Mouse (Mus musculus) liver, embryonic 16.5 days (tissue): ENCODE data around the gene Trank1. TPM values are rescaled to one million over a fixed set of nuclear protein-coding genes. Genes with fewer than 3 reads are reported as not detected.

Source experiments
- ATAC-seq: fragments of 200-750 bp; cut with Nextera tagmentation; 2 replicates; pipeline ENCODE4 v1.8.0; 2017; ENCODE audit warnings: low read depth, mild to moderate bottlenecking, moderate number of reproducible peaks, moderate library complexity
- H3K27ac ChIP-seq: fragments of 300-500 bp; sonication (generic); 2 replicates; pipeline ENCODE4 v1.5.1; 2014; ENCODE audit warnings: mild to moderate bottlenecking, low read length
- H3K27me3 ChIP-seq: fragments of 300-500 bp; sonication (generic); 2 replicates; pipeline ENCODE4 v1.6.1; 2014; ENCODE audit warnings: low read depth, low read length, mixed read lengths; ENCODE audit not compliant: control insufficient read depth, insufficient read depth
- H3K36me3 ChIP-seq: fragments of 300-500 bp; sonication (generic); 2 replicates; pipeline ENCODE4 v1.6.1; 2014; ENCODE audit warnings: mild to moderate bottlenecking; ENCODE audit not compliant: control insufficient read depth, insufficient read depth
- H3K4me1 ChIP-seq: fragments of 300-500 bp; sonication (generic); 2 replicates; pipeline ENCODE4 v1.6.1; 2014; ENCODE audit warnings: low read depth, low read length, mixed read lengths; ENCODE audit not compliant: control insufficient read depth
- H3K4me2 ChIP-seq: fragments of 300-500 bp; sonication (generic); 2 replicates; pipeline ENCODE4 v1.6.1; 2014; ENCODE audit warnings: low read depth, low read length, mixed read lengths
- H3K4me3 ChIP-seq: fragments of 300-500 bp; sonication (generic); 2 replicates; pipeline ENCODE4 v1.5.1; 2014; ENCODE audit warnings: low read depth, mild to moderate bottlenecking, low read length
- H3K9ac ChIP-seq: fragments of 300-500 bp; sonication (generic); 2 replicates; pipeline ENCODE4 v1.6.1; 2014; ENCODE audit warnings: low read depth, low read length
- H3K9me3 ChIP-seq: fragments of 300-500 bp; sonication (generic); replicated peaks from 2 replicates; pipeline ENCODE4 v1.6.1; 2016; ENCODE audit warnings: low read length; ENCODE audit not compliant: control insufficient read depth
- WGBS: fragments of 180-500 bp; shearing (Covaris S2); extraction: QIAGEN DNeasy Blood & Tissue Kit; methylation state at CpG from one replicate; pipeline ENCODE4 v1.1.7; 2014; ENCODE audit not compliant: insufficient replicate concordance; 5-methylcytosine and 5-hydroxymethylcytosine counted together
- polyA plus RNA-seq: library from polyadenylated mRNA; unstranded; fragments of >200 nt; fragmentation: Nextera tagmentation; extraction: Ambion mirVana; gene quantifications from 2 replicates; pipeline ENCODE4 v1.2.1, GENCODE M21; 2015

The Trank1 gene
- 0.02 TPM in 1 of 2 replicates, not detected in the other for polyA plus RNA-seq

GRCm38 (mm10) chr9:111311031-111311842, at the start of gene Trank1:
Gene Trank1, plus strand, starts transcription at chr9:111311739.
- H3K4me3 ChIP-seq = peak within 1 kb of the TSS; percentile 46
- 0 out of 2 replicates have a peak, but pooled peaks have one; percentile 13 for ATAC-seq
- no peaks in the 10 kb centered on the region for H3K36me3 ChIP-seq
- H3K27me3 ChIP-seq = peaks cover 50% of the 10 kb centered on the region
- H3K4me1 ChIP-seq = no peaks in the 10 kb centered on the region; the same call in none of the 2 replicates
- no peak within 1 kb of the TSS for H3K9ac ChIP-seq
- H3K27ac ChIP-seq = no peak within 1 kb of the TSS
- 11% methylated on average over 70 of the region's 72 CpGs for WGBS
- H3K4me2 ChIP-seq = peak within 1 kb of the TSS; percentile 50
- H3K9me3 ChIP-seq = peaks cover 2% of the 10 kb centered on the region; the same call in 1 of the 2 replicates

GRCm38 (mm10) chr9:111267998-111268397, 43.5 kb upstream of the Trank1 start:
- peaks cover 10% of the 10 kb centered on the region for H3K4me1 ChIP-seq
- H3K36me3 ChIP-seq = peaks cover 20% of the 10 kb centered on the region
- no peak overlapping the region for H3K9ac ChIP-seq
- no peak overlapping the region for H3K4me3 ChIP-seq
- H3K4me2 ChIP-seq = no peak overlapping the region
- H3K27me3 ChIP-seq = no peaks in the 10 kb centered on the region
- WGBS = 91% methylated on average over 2 of the region's 2 CpGs
- H3K9me3 ChIP-seq = no peaks in the 10 kb centered on the region
- no peak for ATAC-seq
- H3K27ac ChIP-seq = no peak overlapping the region

DNA sequence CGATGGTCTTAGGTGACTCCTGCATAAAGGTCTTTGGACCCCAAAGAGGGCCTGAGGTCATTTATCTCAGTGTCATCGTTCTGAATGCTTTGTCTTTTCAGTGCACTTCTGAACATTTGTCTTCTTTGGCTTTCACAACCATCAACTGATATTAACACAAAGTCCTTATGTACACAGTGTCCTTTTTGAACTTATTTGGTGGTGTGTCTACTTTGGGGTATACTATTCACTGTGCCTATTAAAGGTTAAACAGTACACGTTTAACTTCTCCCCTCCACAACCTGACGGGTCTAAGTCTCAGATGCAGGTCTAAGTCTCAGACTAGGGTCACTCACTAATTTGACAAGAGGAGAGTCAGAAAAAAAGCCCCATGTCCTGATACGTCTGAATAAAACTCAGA, 40.9 kb upstream of the Trank1 start:
- H3K27me3 ChIP-seq = no peaks in the 10 kb centered on the region
- peaks cover 3% of the 10 kb centered on the region; the same call in 1 of the 2 replicates for H3K36me3 ChIP-seq
- H3K4me1 ChIP-seq = peaks cover 24% of the 10 kb centered on the region
- peak overlapping the region; percentile 95 for H3K9ac ChIP-seq
- peak overlapping the region; percentile 93 for H3K4me3 ChIP-seq
- 9% methylated on average over 5 of the region's 5 CpGs for WGBS
- no peaks in the 10 kb centered on the region for H3K9me3 ChIP-seq
- no peak for ATAC-seq
- H3K4me2 ChIP-seq = peak overlapping the region; percentile 65
- H3K27ac ChIP-seq = peak overlapping the region; percentile 93

DNA sequence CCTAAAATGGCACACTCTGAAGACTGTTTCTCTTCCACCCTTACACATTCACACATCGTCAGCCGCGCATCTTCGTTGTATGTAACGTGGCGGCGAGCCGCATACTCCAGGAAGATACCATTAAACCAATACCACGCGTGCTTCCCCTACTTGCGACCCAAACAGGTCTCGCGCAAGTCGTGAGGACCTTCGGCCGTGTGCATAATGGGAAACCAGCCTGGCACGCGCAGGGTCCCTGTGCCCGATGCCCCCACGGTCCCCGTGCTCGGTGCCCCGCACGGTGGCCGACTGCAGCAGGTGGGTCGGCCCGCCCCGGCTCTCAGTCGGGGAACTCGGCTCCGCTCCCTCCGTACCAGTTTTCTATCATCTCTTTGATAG, 40.5 kb upstream of the Trank1 start:
- H3K9me3 ChIP-seq = no peaks in the 10 kb centered on the region
- peak overlapping the region; percentile 65 for H3K4me2 ChIP-seq
- no peaks in the 10 kb centered on the region for H3K27me3 ChIP-seq
- WGBS = under 1% methylated on average over 32 of the region's 32 CpGs
- ATAC-seq = peak; percentile 7
- peaks cover 24% of the 10 kb centered on the region for H3K4me1 ChIP-seq
- H3K36me3 ChIP-seq = peaks cover 3% of the 10 kb centered on the region; the same call in 1 of the 2 replicates
- peak overlapping the region; percentile 95 for H3K9ac ChIP-seq
- H3K27ac ChIP-seq = peak overlapping the region; percentile 93
- peak overlapping the region; percentile 93 for H3K4me3 ChIP-seq

- H3K36me3 ChIP-seq = peaks cover under 1% of the 10 kb centered on the region; the same call in 1 of the 2 replicates
- no peaks in the 10 kb centered on the region for H3K9me3 ChIP-seq
- peaks cover 25% of the 10 kb centered on the region for H3K4me1 ChIP-seq
- H3K4me2 ChIP-seq = peak within 1 kb of the TSS; percentile 87
- H3K27ac ChIP-seq = peak within 1 kb of the TSS; percentile 99
- peak within 1 kb of the TSS; percentile 97 for H3K4me3 ChIP-seq
- ATAC-seq = peak; percentile 94
- under 1% methylated on average over 64 of the region's 64 CpGs for WGBS
- H3K27me3 ChIP-seq = no peaks in the 10 kb centered on the region
- H3K9ac ChIP-seq = peak within 1 kb of the TSS; percentile 98
Measured at GRCm38 (mm10) chr9:111271434-111272160, 39.9 kb upstream of the Trank1 start, which contains the start of the genes Mlh1 and Epm2aip1. Gene Mlh1, minus strand, starts transcription at chr9:111271791. Gene Epm2aip1, plus strand, starts transcription at chr9:111271929.

DNA sequence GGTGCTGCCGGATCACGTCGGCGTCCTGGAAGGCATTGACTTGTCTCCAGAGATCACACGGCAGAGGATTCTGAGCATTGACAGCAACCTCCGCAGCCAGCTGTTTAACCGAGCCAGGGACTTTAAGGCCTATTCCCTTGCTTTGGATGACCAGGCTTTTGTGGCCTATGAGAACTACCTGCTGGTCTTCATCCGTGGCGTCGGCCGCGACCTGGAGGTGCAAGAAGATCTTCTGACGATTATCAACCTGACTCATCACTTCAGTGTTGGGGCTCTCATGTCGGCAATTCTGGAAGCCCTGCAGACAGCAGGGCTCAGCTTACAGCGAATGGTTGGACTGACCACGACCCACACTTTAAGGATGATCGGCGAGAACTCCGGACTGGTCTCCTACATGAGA, 39.2 kb upstream of the Trank1 start:
- Histone ChIP-seq H3K36me3 (no peaks in the 10 kb centered on the region; the same call in 1 of the 2 replicates), H3K4me3 (peak overlapping the region; percentile 97), H3K27ac (peak overlapping the region; percentile 99), H3K4me2 (peak overlapping the region; percentile 87), H3K4me1 (peaks cover 26% of the 10 kb centered on the region), H3K27me3 (no peaks in the 10 kb centered on the region), H3K9ac (peak overlapping the region; percentile 98), H3K9me3 (no peaks in the 10 kb centered on the region)
- no peak for ATAC-seq
- WGBS = 7% methylated on average over 19 of the region's 19 CpGs

- 48% methylated on average over 15 of the region's 15 CpGs for WGBS
- peak overlapping the region; percentile 87 for H3K4me2 ChIP-seq
- peaks cover 26% of the 10 kb centered on the region for H3K4me1 ChIP-seq
- H3K4me3 ChIP-seq = peak overlapping the region; percentile 97
- no peak for ATAC-seq
- no peaks in the 10 kb centered on the region for H3K27me3 ChIP-seq
- no peaks in the 10 kb centered on the region for H3K9me3 ChIP-seq
- H3K9ac ChIP-seq = peak overlapping the region; percentile 98
- no peaks in the 10 kb centered on the region; the same call in 1 of the 2 replicates for H3K36me3 ChIP-seq
- H3K27ac ChIP-seq = no peak overlapping the region
Measured at GRCm38 (mm10) chr9:111272996-111273785, 38.3 kb upstream of the Trank1 start.

- Histone ChIP-seq H3K9ac (no peak overlapping the region), H3K36me3 (no peaks in the 10 kb centered on the region; the same call in 1 of the 2 replicates), H3K27ac (no peak overlapping the region), H3K4me1 (peaks cover 26% of the 10 kb centered on the region), H3K9me3 (no peaks in the 10 kb centered on the region), H3K27me3 (no peaks in the 10 kb centered on the region), H3K4me3 (peak overlapping the region; percentile 24; the same call in 1 of the 2 replicates), H3K4me2 (peak overlapping the region; percentile 87)
- WGBS = 82% methylated on average over 1 of the region's 1 CpGs
- no peak for ATAC-seq
Measured at GRCm38 (mm10) chr9:111273958-111274357, 37.6 kb upstream of the Trank1 start.
